Mouse (Mus musculus): ENCODE measurements around the gene Ccdc88c. TPM values are rescaled to one million over a fixed set of nuclear protein-coding genes. Genes with fewer than 3 reads are reported as not detected.

The Ccdc88c gene
- polyA plus RNA-seq, 1 experiment from 2014 or later, result 5.4 TPM

DNA sequence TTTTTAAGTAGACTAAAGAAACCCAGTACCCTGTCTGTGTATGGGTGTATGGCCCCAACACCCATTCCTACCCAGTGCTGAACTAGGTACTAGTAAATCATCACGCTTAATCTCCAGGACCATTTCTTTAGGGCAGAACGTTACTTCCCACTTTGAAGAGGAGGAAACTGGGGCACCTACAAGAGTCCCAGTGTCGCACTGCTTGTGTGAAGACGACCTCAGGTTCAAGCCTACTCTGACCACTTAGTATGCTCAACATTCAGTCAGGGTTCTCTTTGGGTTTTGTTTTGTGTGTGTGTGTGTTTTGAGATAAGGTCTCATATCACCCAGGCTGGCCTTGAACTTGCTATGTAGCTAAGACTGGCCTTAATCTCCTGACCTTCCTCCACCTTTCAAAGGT lies 2.8 kb downstream of the Ccdc88c start:
- WGBS (ENCODE audit: insufficient replicate concordance), result 22% methylated on average over 4 of the region's 4 CpGs
- peak overlapping the region; percentile 98 for H3K9ac ChIP-seq
- no peak for ATAC-seq (ENCODE audit: low read depth)
- H3K27ac ChIP-seq, result peak overlapping the region; percentile 94
- H3K9me3 ChIP-seq (replicated peaks), result no peaks in the 10 kb centered on the region
- H3K4me3 ChIP-seq (replicated peaks), result peak overlapping the region; percentile 92
- peaks cover 27% of the 10 kb centered on the region for H3K36me3 ChIP-seq
- H3K4me2 ChIP-seq, result peak overlapping the region; percentile 99
- H3K27me3 ChIP-seq, result no peaks in the 10 kb centered on the region
- DNase-seq, result no peak
- H3K4me1 ChIP-seq (replicated peaks), result peaks cover 62% of the 10 kb centered on the region

DNA sequence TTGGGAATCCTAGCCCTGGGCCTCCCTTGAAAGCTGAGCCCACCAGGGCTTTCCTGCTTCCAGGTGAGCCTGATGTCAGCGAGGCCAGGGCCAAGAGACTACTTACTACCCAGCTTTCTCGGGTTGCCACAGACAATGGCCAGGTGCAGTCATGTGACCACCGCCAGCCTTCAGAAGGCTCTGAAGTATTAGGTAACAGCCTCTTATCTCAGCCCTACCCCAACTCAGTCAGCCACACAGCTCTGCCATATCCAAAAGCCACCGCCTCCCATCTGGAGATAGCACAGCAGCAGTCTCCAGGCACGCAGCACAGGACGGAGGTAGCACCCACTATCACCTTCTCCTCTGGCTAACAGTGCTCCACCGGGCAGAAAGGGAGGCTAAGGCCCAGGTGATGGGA lies 3.5 kb downstream of the Ccdc88c start:
- DNase-seq (peak; percentile 72), ATAC-seq (ENCODE audit: low read depth) (peak; percentile 84)
- Histone ChIP-seq H3K9ac (peak overlapping the region; percentile 98), H3K9me3 (replicated peaks) (no peaks in the 10 kb centered on the region), H3K36me3 (peaks cover 33% of the 10 kb centered on the region), H3K27ac (peak overlapping the region; percentile 94), H3K4me2 (peak overlapping the region; percentile 99), H3K4me1 (replicated peaks) (peaks cover 63% of the 10 kb centered on the region), H3K4me3 (replicated peaks) (peak overlapping the region; percentile 92), H3K27me3 (no peaks in the 10 kb centered on the region)
- WGBS (ENCODE audit: insufficient replicate concordance), result 4% methylated on average over 7 of the region's 7 CpGs

DNA sequence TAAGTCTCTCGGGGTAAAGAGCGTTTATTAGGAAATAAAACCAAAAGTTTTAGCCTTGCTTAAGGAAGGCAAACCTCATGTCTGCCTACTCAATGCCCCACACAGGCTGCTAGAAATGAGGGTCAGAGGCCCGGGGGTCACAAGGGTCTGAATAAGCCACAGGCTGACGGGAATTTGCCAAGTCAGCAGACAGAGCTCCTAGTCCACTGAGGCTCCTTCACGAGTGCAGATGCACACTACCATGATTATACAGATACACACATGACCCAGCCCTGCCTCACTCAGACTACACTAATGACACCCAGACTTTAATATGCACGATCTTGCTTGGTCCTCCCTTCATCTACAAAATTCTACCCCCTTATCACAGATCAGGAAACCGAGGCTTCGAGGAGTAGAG lies 4.0 kb downstream of the Ccdc88c start:
- peak overlapping the region; percentile 99 for H3K4me2 ChIP-seq
- H3K36me3 ChIP-seq, result peaks cover 39% of the 10 kb centered on the region
- no peaks in the 10 kb centered on the region for H3K9me3 ChIP-seq (replicated peaks)
- H3K4me1 ChIP-seq (replicated peaks), result peaks cover 69% of the 10 kb centered on the region
- H3K4me3 ChIP-seq (replicated peaks), result peak overlapping the region; percentile 92
- peak overlapping the region; percentile 98 for H3K9ac ChIP-seq
- H3K27me3 ChIP-seq, result no peaks in the 10 kb centered on the region
- DNase-seq, result no peak
- peak overlapping the region; percentile 94 for H3K27ac ChIP-seq
- no peak; the same call in 1 of the 2 replicates for ATAC-seq (ENCODE audit: low read depth)
- 40% methylated on average over 8 of the region's 8 CpGs for WGBS (ENCODE audit: insufficient replicate concordance)

DNA sequence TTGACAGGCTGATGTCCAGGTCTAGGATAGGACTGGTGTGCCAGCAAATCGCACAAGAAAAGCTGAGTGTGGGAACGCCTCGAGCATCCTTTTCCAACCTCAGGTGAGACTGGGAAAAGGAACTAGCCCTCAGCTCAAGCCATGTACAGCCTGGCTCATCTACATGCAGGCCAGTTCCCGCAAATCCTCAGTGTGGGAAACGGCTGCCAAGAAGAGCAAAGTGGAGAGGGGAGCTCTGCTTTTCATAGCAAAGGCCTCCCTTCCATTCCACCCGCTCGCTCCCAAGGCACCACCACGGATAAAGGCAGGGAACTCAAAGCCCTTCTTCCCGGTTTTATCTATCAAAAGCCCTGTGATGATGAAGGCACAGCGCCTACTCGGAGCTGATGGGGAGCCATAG lies 5.7 kb downstream of the Ccdc88c start:
- no peak overlapping the region for H3K9ac ChIP-seq
- H3K4me2 ChIP-seq, result no peak overlapping the region
- peaks cover 42% of the 10 kb centered on the region for H3K36me3 ChIP-seq
- H3K27ac ChIP-seq, result no peak overlapping the region
- no peak overlapping the region for H3K4me3 ChIP-seq (replicated peaks)
- no peak for ATAC-seq (ENCODE audit: low read depth)
- WGBS (ENCODE audit: insufficient replicate concordance), result 82% methylated on average over 11 of the region's 11 CpGs
- DNase-seq, result no peak
- no peaks in the 10 kb centered on the region for H3K9me3 ChIP-seq (replicated peaks)
- no peaks in the 10 kb centered on the region for H3K27me3 ChIP-seq
- H3K4me1 ChIP-seq (replicated peaks), result peaks cover 77% of the 10 kb centered on the region

DNA sequence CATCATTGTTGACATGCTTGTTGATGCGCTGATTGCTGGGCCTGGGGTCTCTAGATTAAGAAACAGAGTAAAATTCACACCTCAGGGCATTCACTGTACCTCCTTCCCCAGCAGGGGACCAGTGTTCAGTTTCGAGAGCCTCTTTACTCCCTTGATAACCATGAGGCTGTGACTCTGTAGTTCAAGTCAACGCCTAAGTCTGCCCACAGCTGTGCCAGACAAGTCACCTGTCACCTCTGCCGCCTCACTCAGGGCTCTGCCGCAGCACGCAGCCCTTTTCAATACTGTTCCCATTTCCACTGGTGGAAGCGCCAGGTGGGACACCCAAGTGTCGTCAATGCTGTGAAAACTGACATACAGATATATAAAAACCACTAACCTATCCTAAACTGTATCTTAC lies 6.5 kb downstream of the Ccdc88c start:
- Histone ChIP-seq H3K4me2 (no peak overlapping the region), H3K4me3 (replicated peaks) (no peak overlapping the region), H3K27ac (no peak overlapping the region), H3K9me3 (replicated peaks) (no peaks in the 10 kb centered on the region), H3K4me1 (replicated peaks) (peaks cover 77% of the 10 kb centered on the region), H3K27me3 (no peaks in the 10 kb centered on the region), H3K9ac (no peak overlapping the region), H3K36me3 (peaks cover 42% of the 10 kb centered on the region)
- ATAC-seq (ENCODE audit: low read depth) (no peak), DNase-seq (no peak)
- 88% methylated on average over 8 of the region's 8 CpGs for WGBS (ENCODE audit: insufficient replicate concordance)

DNA sequence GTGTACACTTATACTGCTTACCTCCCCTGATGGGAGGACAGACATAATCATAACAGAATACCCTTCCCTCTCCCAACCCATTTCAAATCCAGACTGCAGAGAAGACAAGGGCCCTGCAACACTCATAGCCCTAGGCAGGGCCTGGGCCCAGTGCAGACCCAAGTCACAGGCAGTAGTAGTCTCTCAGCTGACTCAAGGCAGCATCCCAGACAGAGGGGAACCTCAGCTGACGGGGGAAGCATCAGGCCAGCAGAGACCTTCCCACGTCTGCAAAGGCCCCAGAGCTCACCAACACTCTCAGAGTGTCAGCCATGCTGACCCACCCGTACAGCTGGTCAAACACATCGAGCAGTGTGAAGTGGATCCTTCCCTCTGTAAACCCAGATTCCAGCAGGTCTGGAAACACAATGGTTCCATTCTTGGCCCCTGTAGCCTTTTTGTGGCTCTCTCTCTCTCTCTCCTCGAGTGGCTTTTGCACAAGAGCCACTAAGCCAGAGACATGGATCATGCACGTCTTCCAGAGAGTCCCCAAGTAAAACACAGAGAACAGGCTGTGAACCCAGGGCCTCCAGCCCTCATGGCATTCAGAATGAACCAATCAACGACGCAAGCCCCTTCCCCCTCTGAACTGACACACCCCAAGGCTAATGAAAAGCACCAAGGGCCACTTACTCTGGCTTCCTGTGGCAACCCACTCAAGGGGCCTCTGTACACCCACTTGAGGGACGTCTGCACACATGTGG lies 7.2 kb downstream of the Ccdc88c start:
- no peaks in the 10 kb centered on the region for H3K9me3 ChIP-seq (replicated peaks)
- no peak for ATAC-seq (ENCODE audit: low read depth)
- no peak overlapping the region for H3K27ac ChIP-seq
- H3K4me3 ChIP-seq (replicated peaks), result no peak overlapping the region
- H3K9ac ChIP-seq, result no peak overlapping the region
- WGBS (ENCODE audit: insufficient replicate concordance), result 79% methylated on average over 9 of the region's 9 CpGs
- peaks cover 77% of the 10 kb centered on the region for H3K4me1 ChIP-seq (replicated peaks)
- H3K27me3 ChIP-seq, result no peaks in the 10 kb centered on the region
- no peak for DNase-seq
- no peak overlapping the region for H3K4me2 ChIP-seq
- H3K36me3 ChIP-seq, result peaks cover 44% of the 10 kb centered on the region

DNA sequence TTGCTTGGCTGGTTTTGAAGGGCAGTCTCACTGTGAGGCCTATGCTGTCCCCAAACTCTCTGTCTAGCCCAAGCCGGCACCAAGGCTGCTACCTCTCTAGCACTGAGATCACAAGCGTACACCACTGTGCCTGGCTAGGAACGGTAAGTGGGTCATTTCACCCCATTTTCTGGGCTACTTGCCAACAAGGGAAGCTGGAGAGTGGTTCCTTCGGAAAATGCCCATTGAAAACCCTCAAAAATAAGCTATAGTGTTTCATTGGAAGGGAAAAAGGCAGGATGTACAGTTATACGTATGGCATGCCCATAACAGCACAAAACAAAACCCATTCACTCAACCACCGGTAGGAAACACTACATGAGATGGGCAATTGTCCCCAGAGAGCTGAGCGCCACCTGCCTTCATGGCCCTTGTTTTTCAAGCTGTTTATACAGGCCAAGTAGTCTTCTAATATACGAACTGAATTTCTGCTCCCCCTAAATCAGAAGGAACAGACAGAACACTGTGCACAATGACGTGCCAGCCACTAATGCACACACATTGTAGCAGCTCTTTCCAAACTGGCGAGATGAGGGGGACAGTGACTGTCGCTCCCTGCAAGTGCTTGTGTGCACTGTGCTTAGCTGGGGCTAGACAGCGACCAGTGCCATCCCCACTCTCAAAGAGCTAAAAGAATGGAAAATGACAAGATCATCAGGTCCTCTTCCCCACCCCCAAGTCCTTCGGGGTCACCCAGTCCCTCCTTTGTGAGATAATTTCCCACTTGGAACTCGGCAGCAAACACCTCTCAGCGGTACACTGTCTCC lies 8.4 kb downstream of the Ccdc88c start:
- no peak for ATAC-seq (ENCODE audit: low read depth)
- Histone ChIP-seq H3K27me3 (no peaks in the 10 kb centered on the region), H3K4me1 (replicated peaks) (peaks cover 77% of the 10 kb centered on the region), H3K9ac (no peak overlapping the region), H3K36me3 (peaks cover 44% of the 10 kb centered on the region), H3K4me2 (no peak overlapping the region), H3K27ac (no peak overlapping the region), H3K4me3 (replicated peaks) (no peak overlapping the region), H3K9me3 (replicated peaks) (no peaks in the 10 kb centered on the region)
- 90% methylated on average over 15 of the region's 15 CpGs for WGBS (ENCODE audit: insufficient replicate concordance)
- no peak for DNase-seq

DNA sequence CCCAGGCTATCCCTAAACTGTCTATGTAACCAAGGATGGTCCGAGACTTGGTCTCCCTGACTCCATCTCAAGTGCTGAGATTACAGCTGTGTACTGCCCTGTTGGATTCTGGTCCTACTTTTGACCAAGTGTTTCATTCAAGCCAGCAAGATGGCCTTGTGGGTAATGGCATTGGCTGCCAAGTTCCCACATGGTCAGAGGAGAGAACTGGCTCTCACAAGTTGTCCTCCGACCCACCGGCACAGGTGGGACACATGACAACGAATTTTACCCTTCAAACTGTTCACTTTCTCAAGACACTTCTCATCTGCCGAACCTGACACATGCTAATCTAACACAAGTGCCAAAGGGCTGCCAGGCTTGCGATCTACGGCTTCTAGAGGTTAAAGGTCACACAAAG lies 9.4 kb downstream of the Ccdc88c start:
- no peak for DNase-seq
- 85% methylated on average over 7 of the region's 7 CpGs for WGBS (ENCODE audit: insufficient replicate concordance)
- peaks cover 44% of the 10 kb centered on the region for H3K36me3 ChIP-seq
- peaks cover 77% of the 10 kb centered on the region for H3K4me1 ChIP-seq (replicated peaks)
- H3K4me3 ChIP-seq (replicated peaks), result no peak overlapping the region
- no peak overlapping the region for H3K9ac ChIP-seq
- H3K4me2 ChIP-seq, result no peak overlapping the region
- H3K27me3 ChIP-seq, result no peaks in the 10 kb centered on the region
- no peak overlapping the region for H3K27ac ChIP-seq
- H3K9me3 ChIP-seq (replicated peaks), result no peaks in the 10 kb centered on the region
- no peak for ATAC-seq (ENCODE audit: low read depth)

DNA sequence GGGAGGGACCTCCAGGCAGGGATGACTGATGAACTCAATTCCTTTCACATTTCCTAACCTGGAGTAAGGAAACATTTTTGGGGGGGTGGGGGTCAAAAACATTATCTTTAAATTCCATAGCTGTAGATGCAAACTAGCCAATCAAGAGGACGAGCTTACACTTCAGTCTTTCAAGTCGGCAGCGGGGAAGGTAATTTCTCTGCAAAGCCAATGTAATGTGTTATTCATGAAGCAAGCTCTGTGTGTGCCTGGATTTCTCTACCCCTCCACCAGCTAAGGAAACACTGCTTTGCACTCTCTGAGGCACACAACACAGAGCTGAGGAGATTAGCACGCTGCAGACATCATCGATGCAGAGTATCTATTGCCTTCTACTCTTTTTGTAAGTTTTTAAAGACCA lies 9.8 kb downstream of the Ccdc88c start:
- H3K36me3 ChIP-seq, result peaks cover 44% of the 10 kb centered on the region
- H3K4me3 ChIP-seq (replicated peaks), result no peak overlapping the region
- no peaks in the 10 kb centered on the region for H3K9me3 ChIP-seq (replicated peaks)
- DNase-seq (no peak), ATAC-seq (ENCODE audit: low read depth) (no peak)
- H3K27ac ChIP-seq, result no peak overlapping the region; the same call in 1 of the 2 replicates
- no peak overlapping the region for H3K4me2 ChIP-seq
- H3K27me3 ChIP-seq, result no peaks in the 10 kb centered on the region
- WGBS (ENCODE audit: insufficient replicate concordance), result 77% methylated on average over 5 of the region's 5 CpGs
- H3K9ac ChIP-seq, result no peak overlapping the region
- peaks cover 77% of the 10 kb centered on the region for H3K4me1 ChIP-seq (replicated peaks)

DNA sequence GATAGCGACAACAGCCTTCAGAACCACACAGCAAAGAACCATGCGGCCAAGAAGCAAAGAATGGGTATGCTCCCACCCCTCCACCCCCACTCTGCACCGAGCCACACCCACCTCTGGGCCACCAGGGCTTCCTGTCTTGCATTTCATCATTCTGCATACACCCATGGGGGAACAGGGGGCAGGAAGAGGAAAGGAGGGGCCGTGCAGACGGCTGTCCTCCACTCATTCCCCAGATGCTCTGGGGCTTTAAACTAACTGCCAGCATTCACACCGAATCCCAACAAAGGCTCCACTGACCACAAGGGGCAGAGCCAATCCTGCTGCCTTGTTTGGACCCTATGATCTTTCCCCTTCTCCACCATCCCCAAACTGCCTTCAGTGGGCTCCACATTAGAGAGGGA lies 10.9 kb downstream of the Ccdc88c start:
- H3K4me1 ChIP-seq (replicated peaks), result peaks cover 77% of the 10 kb centered on the region
- peak overlapping the region; percentile 20 for H3K4me3 ChIP-seq (replicated peaks)

DNA sequence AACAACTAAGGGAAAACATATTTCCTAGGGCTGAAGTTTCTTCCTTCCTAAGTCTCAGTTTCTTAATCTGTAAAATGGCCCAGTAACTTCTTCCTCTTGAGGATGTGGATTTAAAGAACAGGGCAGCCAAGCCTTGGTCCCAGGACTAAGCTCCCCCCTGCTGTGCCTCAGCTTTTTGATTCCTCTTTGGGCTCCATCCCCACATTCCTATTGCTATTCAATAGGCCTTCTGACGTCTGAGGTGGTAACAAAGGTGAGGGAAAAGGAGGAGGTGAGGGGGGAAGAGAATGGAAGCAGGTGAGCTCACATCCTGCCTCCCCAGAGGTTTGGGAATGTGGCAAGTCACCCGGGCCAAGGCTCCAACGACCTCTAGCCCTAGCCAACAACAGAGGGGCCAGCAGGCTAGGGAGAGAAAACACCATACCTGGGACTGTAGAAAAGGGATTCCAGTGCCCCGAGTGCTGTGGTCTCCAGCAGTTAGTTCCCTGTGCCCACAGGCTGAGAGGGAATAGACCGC lies 12.4 kb downstream of the Ccdc88c start:
- H3K4me2 ChIP-seq, result peak overlapping the region; percentile 45; the same call in 1 of the 2 replicates
- H3K27ac ChIP-seq, result peak overlapping the region; percentile 77
- H3K4me1 ChIP-seq (replicated peaks), result peaks cover 90% of the 10 kb centered on the region
- H3K4me3 ChIP-seq (replicated peaks), result no peak overlapping the region
- no peaks in the 10 kb centered on the region for H3K27me3 ChIP-seq
- H3K36me3 ChIP-seq, result peaks cover 22% of the 10 kb centered on the region
- WGBS (ENCODE audit: insufficient replicate concordance), result 49% methylated on average over 5 of the region's 5 CpGs
- 0 out of 2 replicates have a peak overlapping the region, but pooled peaks have one; percentile 28 for H3K9ac ChIP-seq
- no peaks in the 10 kb centered on the region for H3K9me3 ChIP-seq (replicated peaks)
- ATAC-seq (ENCODE audit: low read depth) (no peak), DNase-seq (no peak)

More for the DNA sequence above, 10.9 kb downstream of the Ccdc88c start:
- Histone ChIP-seq H3K27ac (peak overlapping the region; percentile 54), H3K27me3 (no peaks in the 10 kb centered on the region), H3K9me3 (replicated peaks) (no peaks in the 10 kb centered on the region), H3K4me2 (peak overlapping the region; percentile 47), H3K9ac (peak overlapping the region; percentile 46), H3K36me3 (peaks cover 36% of the 10 kb centered on the region)
- ATAC-seq (ENCODE audit: low read depth), result peak; percentile 45
- WGBS (ENCODE audit: insufficient replicate concordance), result 2% methylated on average over 6 of the region's 6 CpGs
- DNase-seq, result no peak

All from liver, embryonic 13.5 days (tissue).